Mouse (Mus musculus) olfactory bulb, adult 2 months (tissue): ENCODE measurements around the gene Stat3. TPM values are rescaled to one million over a fixed set of nuclear protein-coding genes. Genes with fewer than 3 reads are reported as not detected.

Experiments
- H3K27ac ChIP-seq: fragments of 200-500 bp; 2 replicates; pipeline ENCODE4 v1.5.1; 2012; ENCODE audit warnings: low read depth, low read length; ENCODE audit not compliant: insufficient read depth
- H3K4me1 ChIP-seq: fragments of 200-500 bp; 2 replicates; pipeline ENCODE4 v1.6.1; 2012; ENCODE audit warnings: low read length; ENCODE audit not compliant: control insufficient read depth, insufficient read depth
- H3K4me3 ChIP-seq: fragments of 200-500 bp; 2 replicates; pipeline ENCODE4 v1.5.1; 2012; ENCODE audit warnings: mild to moderate bottlenecking, low read depth, low read length, moderate library complexity; ENCODE audit not compliant: insufficient read depth
- CTCF ChIP-seq: fragments of 200-500 bp; IDR thresholded peaks from 2 replicates; pipeline ENCODE4 v1.5.1; 2012; ENCODE audit warnings: low read depth, mild to moderate bottlenecking, low read length, moderate library complexity; ENCODE audit not compliant: insufficient read depth
- POLR2A ChIP-seq: fragments of 200-500 bp; IDR thresholded peaks from 2 replicates; pipeline ENCODE4 v1.6.1; 2012; ENCODE audit warnings: mild to moderate bottlenecking, low read depth, low read length, moderate library complexity; ENCODE audit not compliant: insufficient read depth
- WGBS: fragments of 180-500 bp; shearing (Covaris S2); methylation state at CpG from one replicate; pipeline ENCODE4 v1.1.7; 2018; 5-methylcytosine and 5-hydroxymethylcytosine counted together
- polyA plus RNA-seq: library from polyadenylated mRNA; stranded (reverse); fragments of >200 nt; gene quantifications from 2 replicates; pipeline ENCODE4 v1.2.4, GENCODE M21; 2012; ENCODE audit warnings: low replicate concordance; ENCODE audit not compliant: missing spikeins, insufficient read depth, insufficient read length

Stat3 gene
- polyA plus RNA-seq, 1 experiment, result not detected

DNA sequence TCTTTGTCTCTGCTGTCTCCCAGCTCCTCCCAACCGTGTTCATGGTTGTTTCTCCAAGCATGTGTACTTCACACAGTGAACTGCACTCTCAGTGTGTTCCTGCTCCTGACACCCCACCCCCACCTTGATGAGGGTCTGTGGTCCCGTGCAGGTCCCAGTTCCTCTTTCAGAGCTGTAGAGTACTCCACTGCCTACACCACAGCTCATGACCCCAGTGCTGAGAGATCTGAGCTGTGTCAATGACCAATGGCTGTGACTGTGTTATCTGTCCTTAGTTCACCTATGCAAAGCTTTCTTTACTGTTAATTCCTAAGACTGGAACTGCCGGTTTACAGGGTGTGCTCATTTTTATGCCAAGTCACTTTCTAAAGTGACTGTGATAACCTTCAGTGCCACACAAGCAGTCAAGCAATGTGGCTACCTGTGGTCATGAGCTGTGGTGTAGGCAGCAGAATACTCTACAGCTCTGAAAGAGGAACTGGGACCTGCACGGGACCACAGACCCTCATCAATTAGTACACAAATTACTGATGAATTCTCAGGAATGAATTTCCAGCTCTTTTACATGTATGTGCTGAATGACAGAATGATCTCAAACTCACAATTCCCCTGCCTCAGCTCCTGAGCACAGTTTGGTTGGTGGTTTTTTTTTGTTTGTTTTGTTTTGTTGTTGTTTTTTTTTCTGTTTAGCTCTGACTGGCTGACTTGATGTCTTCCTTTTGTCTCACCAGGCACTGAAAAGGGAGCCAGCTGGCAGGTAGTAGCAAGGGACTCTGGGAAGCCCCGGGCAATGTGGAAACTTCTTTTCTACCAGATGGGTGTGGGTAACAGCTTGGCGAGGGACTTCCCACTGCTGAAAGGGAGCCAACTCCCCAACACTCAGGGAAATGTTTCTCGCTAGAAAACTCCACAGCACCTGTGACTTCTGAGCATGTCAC is 41.8 kb downstream of the Stat3 start:
- peaks cover 3% of the 10 kb centered on the region; the same call in 1 of the 2 replicates for H3K4me1 ChIP-seq
- WGBS, result 58% methylated on average over 7 of the region's 7 CpGs
- no peak for TF ChIP-seq CTCF
- TF ChIP-seq POLR2A, result no peak
- H3K27ac ChIP-seq, result no peak overlapping the region
- H3K4me3 ChIP-seq, result no peak overlapping the region

DNA sequence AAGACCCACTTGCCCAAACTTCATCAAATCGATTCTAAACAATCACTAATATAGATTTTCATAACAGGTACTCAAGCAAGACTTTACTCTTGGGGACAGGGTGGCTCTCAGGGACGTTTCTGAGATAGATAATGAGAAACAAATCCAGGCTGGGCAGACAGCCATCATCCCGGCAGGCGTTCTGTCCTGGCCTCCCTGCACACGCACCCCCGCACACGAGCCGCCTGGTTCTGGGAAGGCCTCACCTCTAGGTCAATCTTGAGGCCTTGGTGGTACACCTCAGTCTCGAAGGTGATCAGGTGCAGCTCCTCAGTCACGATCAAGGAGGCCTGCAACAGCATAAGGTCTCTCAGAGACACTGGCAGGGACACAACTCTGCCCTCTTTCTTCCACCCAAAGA is 43.3 kb downstream of the Stat3 start:
- H3K4me3 ChIP-seq, result no peak overlapping the region
- TF ChIP-seq POLR2A (no peak), CTCF (no peak)
- no peak overlapping the region for H3K27ac ChIP-seq
- WGBS, result 62% methylated on average over 10 of the region's 10 CpGs
- H3K4me1 ChIP-seq, result peaks cover 3% of the 10 kb centered on the region; the same call in 1 of the 2 replicates

DNA sequence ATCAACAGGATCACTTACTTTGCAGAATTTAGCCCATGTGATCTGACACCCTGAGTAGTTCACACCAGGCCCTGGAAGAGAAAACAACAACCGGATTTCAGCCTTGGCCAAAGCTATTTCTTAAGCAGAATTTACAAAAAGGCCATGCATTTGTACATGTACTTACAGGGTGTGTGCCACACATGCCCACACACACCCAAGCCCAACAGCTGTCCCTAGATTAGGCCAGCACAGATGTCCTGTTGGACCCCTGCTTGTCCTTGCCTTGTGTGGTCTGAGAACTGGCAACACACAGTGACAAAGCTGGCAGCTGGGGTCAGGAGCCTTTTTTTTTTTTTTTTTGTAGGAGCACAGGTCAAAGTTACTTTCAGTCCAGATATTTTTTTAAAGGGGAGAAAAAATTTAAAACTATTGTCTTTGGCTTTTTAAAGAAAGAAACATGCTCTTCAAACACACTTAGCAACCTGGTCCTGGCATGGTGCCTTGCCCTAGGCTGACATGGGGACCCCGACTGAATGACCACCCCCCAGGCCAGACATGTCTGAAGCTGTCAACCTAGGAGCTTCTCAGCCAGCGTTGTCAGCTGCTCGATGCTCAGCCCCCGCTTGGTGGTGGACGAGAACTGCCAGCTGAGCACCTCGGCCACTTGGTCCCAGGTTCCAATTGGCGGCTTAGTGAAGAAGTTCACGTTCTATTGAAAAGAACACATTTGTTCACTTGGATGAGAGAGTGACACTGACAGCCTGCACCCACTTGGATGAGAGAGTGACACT is 45.0 kb downstream of the Stat3 start:
- Histone ChIP-seq H3K4me1 (peaks cover 3% of the 10 kb centered on the region; the same call in 1 of the 2 replicates), H3K27ac (no peak overlapping the region), H3K4me3 (no peak overlapping the region)
- WGBS, result 76% methylated on average over 9 of the region's 9 CpGs
- TF ChIP-seq CTCF, result no peak
- no peak for TF ChIP-seq POLR2A

DNA sequence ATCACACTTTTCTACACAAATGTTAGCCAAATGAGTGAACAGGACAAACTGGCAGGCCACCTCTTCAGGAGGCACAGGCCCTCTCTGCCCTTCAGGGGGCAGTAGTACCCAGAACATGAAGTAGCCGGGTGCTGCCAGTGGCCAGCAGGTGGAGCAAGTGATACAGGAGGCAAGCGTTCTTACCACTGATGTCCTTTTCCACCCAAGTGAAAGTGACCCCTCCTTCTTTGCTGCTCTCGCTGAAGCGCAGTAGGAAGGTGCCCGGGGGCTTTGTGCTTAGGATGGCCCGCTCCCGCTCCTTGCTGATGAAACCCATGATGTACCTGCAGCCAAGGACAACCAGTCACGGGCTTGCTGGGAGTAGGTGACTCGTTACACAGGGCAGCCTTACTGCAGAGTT is 45.9 kb downstream of the Stat3 start:
- TF ChIP-seq CTCF (peak; percentile 100), POLR2A (no peak)
- Histone ChIP-seq H3K4me1 (peaks cover 3% of the 10 kb centered on the region; the same call in 1 of the 2 replicates), H3K27ac (no peak overlapping the region), H3K4me3 (no peak overlapping the region)
- WGBS, result 20% methylated on average over 9 of the region's 9 CpGs

DNA sequence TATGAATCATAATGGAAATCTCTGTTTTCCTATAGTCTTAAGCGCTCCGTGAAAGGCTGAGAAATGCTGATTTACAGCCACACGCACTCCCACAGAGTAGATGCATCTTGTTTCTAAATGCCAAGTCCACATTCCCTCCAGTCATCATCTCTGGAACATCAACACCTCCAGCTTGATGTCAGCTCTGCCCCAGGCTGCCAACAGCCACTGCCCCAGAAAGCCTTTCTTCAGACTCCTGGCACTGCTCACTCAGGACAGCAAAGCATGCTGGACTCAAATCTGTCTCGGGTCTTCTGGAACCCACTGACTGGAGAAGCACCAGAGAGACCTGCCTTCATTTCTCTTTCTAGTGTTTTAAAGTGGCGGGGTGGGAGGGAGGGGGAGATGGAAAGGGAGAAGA is 46.9 kb downstream of the Stat3 start:
- Histone ChIP-seq H3K4me1 (peaks cover 3% of the 10 kb centered on the region; the same call in 1 of the 2 replicates), H3K27ac (no peak overlapping the region), H3K4me3 (no peak overlapping the region)
- WGBS, result 65% methylated on average over 5 of the region's 5 CpGs
- TF ChIP-seq POLR2A, result no peak
- no peak for TF ChIP-seq CTCF

DNA sequence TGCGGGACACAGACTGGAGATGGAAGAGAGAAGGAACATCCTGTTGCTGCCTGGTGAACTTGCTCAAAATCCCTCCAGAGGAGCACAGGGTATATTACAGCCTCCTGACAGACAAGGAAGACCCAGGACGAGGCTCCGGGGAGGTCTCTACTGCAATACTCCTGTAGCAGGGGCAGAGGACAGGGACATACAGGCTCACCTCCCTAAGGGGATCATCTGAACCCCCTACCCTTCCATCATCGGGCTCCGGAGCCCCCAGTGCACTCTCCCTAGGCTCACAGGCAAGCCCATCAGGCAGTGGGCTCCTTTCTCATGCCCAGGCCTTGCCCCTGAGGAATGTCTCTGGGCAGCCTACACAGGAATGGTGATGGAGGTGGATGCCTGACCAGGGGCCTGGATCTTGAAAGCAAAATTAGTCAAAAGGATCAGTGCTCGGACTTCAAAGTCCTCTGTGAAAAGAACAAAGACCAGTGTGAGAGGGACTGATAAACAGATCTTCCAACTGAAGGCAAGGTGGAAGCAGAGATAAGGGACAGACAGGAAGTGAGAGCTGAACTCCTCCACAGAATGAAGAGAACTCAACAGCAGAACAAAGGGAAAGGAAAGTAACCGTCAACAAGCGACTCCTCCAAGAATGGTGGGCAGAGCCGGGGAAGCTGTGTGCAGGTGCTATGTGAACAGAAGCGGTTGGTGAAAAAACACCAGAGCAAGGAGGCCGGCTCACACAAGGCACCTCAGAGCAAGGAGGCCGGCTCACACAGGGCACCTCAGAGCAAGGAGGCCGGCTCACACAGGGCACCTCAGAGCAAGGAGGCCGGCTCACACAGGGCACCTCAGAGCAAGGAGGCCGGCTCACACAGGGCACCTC is 47.9 kb downstream of the Stat3 start:
- 74% methylated on average over 15 of the region's 15 CpGs for WGBS
- TF ChIP-seq POLR2A (no peak), CTCF (no peak)
- Histone ChIP-seq H3K27ac (no peak overlapping the region), H3K4me1 (peaks cover 3% of the 10 kb centered on the region; the same call in 1 of the 2 replicates), H3K4me3 (no peak overlapping the region)

DNA sequence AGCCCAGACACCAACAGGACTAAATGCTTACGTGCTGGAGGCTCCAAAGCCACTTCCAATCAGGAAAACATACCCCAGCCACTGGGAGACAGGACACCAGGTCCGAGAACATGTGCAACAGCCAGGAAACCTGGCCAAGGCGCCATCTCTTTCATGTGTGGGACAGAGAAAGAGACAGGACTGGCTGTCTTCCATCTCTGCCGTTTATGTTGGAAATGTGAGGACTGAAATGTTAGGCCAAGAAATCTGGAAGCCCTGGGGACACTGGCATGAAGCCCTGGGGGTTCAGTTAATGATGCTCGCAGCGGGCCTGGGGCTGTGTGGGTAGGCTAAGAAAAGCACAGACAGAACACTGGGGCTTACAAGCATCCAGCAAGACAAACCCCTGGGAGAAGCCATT is 48.9 kb downstream of the Stat3 start:
- H3K27ac ChIP-seq, result no peak overlapping the region
- 58% methylated on average over 6 of the region's 6 CpGs for WGBS
- H3K4me1 ChIP-seq, result peaks cover 3% of the 10 kb centered on the region; the same call in 1 of the 2 replicates
- H3K4me3 ChIP-seq, result no peak overlapping the region
- TF ChIP-seq POLR2A (no peak), CTCF (no peak)

DNA sequence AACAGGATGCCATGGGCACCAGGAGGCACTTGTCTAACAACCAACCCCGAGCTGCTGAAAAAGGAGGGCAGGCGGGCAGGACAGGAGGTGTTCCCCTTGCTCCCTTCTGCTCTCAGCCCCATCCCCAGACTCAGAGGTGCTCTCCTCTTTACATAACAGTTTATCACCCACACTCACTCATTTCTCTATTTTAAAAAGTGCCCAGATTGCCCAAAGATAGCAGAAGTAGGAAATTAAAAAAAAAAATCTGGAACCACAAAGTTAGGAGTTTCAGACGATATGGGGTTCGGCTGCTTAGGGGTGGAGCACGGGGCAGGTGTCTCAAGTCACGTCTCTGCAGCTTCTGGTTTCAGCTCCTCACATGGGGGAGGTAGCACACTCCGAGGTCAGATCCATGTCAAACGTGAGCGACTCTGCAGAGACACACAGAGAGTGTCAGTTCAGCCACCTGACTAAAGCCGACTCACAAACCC is 51.0 kb downstream of the Stat3 start:
- no peaks in the 10 kb centered on the region; the same call in 1 of the 2 replicates for H3K4me1 ChIP-seq
- no peak overlapping the region for H3K27ac ChIP-seq
- TF ChIP-seq CTCF, result no peak
- no peak for TF ChIP-seq POLR2A
- no peak overlapping the region for H3K4me3 ChIP-seq
- 83% methylated on average over 10 of the region's 10 CpGs for WGBS
